Mouse (Mus musculus) G1E (cell line): ENCODE data around the gene Nhlrc1.

ENCODE experiments used
- CTCF ChIP-seq: IDR thresholded peaks from 2 replicates; pipeline ENCODE4 v1.5.1; 2012; ENCODE audit warnings: low read depth, low read length, inconsistent platforms, mixed read lengths
- GATA1 ChIP-seq: IDR thresholded peaks from 2 replicates; pipeline ENCODE4 v1.6.1; 2012; ENCODE audit warnings: borderline replicate concordance, low read length, inconsistent platforms, mixed read lengths
- GATA2 ChIP-seq: IDR thresholded peaks from 2 replicates; pipeline ENCODE4 v1.6.1; 2012; ENCODE audit warnings: low read depth, low read length, inconsistent platforms, borderline replicate concordance
- TAL1 ChIP-seq: conservative IDR thresholded peaks from 2 replicates; pipeline ENCODE4 v1.6.1; 2012; ENCODE audit warnings: low read depth, low read length, inconsistent platforms, mixed read lengths

DNA sequence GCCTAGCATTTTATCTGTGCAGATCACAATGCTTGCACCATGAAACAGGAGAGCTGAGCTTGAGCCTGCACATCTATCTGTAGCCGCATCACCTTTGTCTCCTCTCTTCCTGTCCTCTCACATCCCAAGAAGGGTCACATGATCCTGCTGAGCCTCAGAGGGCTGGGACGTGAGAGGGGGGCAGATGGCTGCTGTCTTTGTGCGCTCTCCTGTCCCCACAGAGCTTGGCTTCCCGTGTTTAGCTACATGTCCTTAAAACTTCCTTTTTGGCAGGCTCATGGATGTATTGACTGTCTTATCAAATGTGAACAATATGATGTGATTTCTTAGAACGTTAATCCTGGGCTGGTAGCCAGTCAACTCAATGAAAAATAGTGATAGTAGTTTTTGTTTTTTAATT is 15.2 kb downstream of the Nhlrc1 start:
- no peak for TF ChIP-seq CTCF
- TF ChIP-seq GATA1 = no peak
- no peak for TF ChIP-seq TAL1
- no peak for TF ChIP-seq GATA2
